Mouse (Mus musculus) spleen, adult 2 months (tissue): ENCODE results near the gene 1500015O10Rik.

ENCODE experiments used
- CTCF ChIP-seq: fragments of 200-500 bp; IDR thresholded peaks from 2 replicates; pipeline ENCODE4 v1.5.1; 2011; ENCODE audit warnings: mild to moderate bottlenecking, inconsistent platforms; ENCODE audit not compliant: insufficient read depth, insufficient read length, insufficient replicate concordance; ENCODE audit errors: extremely low read depth
- POLR2A ChIP-seq: fragments of 200-500 bp; IDR thresholded peaks from 2 replicates; pipeline ENCODE4 v1.6.1; 2011; ENCODE audit warnings: low read depth, low read length, inconsistent platforms

GRCm38 (mm10) chr1:43760085-43760484 lies 29.7 kb downstream of the 1500015O10Rik start:
- TF ChIP-seq CTCF (no peak), POLR2A (no peak)
